Mouse (Mus musculus) forebrain, embryonic 10.5 days (tissue): ENCODE results near the gene Dpep2nb. TPM values are rescaled to one million over a fixed set of nuclear protein-coding genes. Genes with fewer than 3 reads are reported as not detected.
A peak's percentile ranks its signal among the peaks of the same experiment; 100 is the strongest.

Source experiments
- DNase-seq: peaks from one replicate; pipeline ENCODE4 v3.0.0-alpha.2; 2017; ENCODE audit warnings: low spot score; ENCODE audit errors: extremely low spot score
- H3K27ac ChIP-seq: fragments of 300-500 bp; sonication (generic); 2 replicates; pipeline ENCODE4 v1.5.1; 2016; ENCODE audit warnings: mild to moderate bottlenecking
- H3K27me3 ChIP-seq: fragments of 300-500 bp; sonication (generic); 2 replicates; pipeline ENCODE4 v1.6.1; 2016; ENCODE audit warnings: mild to moderate bottlenecking; ENCODE audit not compliant: poor library complexity, severe bottlenecking
- H3K36me3 ChIP-seq: fragments of 300-500 bp; sonication (generic); replicated peaks from 2 replicates; pipeline ENCODE4 v1.6.1; 2016; ENCODE audit warnings: mild to moderate bottlenecking, moderate library complexity
- H3K4me1 ChIP-seq: fragments of 300-500 bp; sonication (generic); 2 replicates; pipeline ENCODE4 v1.6.1; 2016
- H3K4me3 ChIP-seq: fragments of 300-500 bp; sonication (generic); 2 replicates; pipeline ENCODE4 v1.5.1; 2016; ENCODE audit warnings: mild to moderate bottlenecking, moderate library complexity
- H3K9me3 ChIP-seq: fragments of 300-500 bp; sonication (generic); 2 replicates; pipeline ENCODE4 v1.6.1; 2016; ENCODE audit warnings: mild to moderate bottlenecking, moderate library complexity
- WGBS: fragments of 180-500 bp; shearing (Covaris S2); methylation state at CpG from one replicate; pipeline ENCODE4 v1.1.7; 2016; 5-methylcytosine and 5-hydroxymethylcytosine counted together
- polyA plus RNA-seq: library from polyadenylated mRNA; unstranded; fragments of >200 nt; fragmentation: Nextera tagmentation; extraction: Ambion mirVana; gene quantifications from 2 replicates; pipeline ENCODE4 v1.2.1, GENCODE M21; 2016

The Dpep2nb gene
- polyA plus RNA-seq, 1 experiment from 2014 or later: not detected

DNA sequence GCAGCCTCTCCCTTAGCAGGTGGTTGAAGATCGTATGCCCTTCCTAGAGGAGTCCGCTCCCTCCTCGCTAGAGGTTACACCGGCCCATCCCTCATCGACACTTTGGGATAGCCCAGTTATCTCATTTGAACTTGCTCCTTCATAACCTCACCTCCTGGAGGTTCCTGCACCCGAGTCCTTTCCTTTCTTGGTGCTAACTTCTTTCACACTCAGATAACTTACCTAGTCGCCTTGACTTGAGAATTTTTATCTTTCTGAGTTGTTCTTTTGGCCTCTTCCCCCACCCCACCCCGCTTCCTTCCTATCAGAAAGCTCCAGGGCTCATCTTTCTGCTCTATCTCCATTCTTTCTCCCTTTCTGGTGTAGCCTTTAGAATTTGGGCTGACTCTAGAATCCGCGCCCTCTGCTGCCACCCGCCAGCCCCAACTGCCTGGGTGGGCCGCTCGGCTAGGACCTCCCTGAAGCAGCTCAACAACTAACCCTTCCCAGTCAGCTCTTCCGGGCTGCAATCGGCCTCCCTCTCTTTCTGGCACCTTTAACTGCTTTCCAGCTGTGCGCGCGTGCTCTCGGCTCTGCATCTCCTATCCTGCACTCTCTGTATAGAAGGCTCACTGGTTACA is 39.0 kb downstream of the Dpep2nb start:
- 8% methylated on average over 19 of the region's 19 CpGs for WGBS
- DNase-seq: peak; percentile 60
- H3K4me1 ChIP-seq: peaks cover 36% of the 10 kb centered on the region
- H3K9me3 ChIP-seq: no peaks in the 10 kb centered on the region
- H3K36me3 ChIP-seq: no peaks in the 10 kb centered on the region
- peaks cover 50% of the 10 kb centered on the region for H3K27me3 ChIP-seq
- H3K4me3 ChIP-seq: peak overlapping the region; percentile 70
- peak overlapping the region; percentile 48; the same call in 1 of the 2 replicates for H3K27ac ChIP-seq

DNA sequence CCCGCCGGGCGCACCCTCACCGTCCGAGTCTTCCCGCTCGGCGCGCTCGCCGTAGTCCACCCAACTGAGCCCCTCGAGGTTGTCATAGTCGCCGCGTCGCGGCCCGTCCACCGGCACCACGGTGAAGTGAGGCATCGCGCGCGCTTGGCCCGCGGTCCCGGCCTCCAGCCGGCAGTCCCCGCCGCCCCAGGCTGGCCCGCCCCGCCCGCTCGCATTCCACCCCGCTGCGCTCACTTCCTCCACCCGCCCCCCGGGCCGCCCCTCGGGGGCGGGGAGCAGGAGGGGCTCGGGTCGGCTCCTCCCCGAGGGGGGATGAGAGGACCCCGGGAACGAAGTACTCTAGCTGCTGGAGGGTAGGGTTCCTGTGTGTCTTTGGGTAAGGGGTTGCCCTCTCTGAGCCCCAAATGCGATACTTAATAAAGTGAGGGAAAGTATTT is 39.9 kb downstream of the Dpep2nb start, which contains the start of gene Slc12a4:
Gene Slc12a4 (minus strand): TSS at position 193 of the 437 bp plus-strand sequence.
- DNase-seq: peak; percentile 68
- Histone ChIP-seq H3K9me3 (no peaks in the 10 kb centered on the region), H3K4me3 (peak within 1 kb of the TSS; percentile 70), H3K4me1 (peaks cover 39% of the 10 kb centered on the region), H3K36me3 (no peaks in the 10 kb centered on the region), H3K27ac (peak within 1 kb of the TSS; percentile 84), H3K27me3 (peaks cover 50% of the 10 kb centered on the region)
- WGBS: under 1% methylated on average over 47 of the region's 47 CpGs

DNA sequence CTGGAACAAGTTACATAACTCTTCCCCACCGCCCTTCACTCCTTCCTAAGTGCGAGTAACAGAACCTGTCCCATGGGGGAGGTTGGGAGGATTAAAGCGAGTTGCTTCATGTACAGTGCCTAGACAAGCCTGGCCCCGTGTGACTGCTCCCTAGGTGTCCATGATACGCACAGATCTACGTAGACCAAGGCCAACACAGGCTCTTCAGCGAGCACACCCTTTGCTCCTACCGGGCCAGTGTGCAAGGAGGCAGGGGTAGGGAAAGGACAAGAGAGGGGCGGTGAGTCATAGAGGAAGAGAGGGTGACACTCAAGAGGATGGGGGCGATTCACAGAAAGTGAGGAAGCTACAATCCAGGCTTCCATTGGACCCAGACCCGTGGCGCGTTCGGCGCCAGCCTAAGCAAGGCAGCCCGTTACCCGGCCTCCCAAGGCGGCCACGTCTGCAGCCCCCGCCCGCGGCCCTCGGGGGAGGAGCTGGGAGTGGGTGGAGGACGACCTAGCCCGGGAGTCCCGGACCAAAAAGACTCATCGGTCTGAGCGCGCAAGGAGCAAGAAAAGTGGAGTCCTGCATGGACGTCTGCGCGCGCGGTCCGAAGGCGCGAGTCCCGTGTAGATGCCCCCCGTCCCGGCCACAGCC is 40.4 kb downstream of the Dpep2nb start:
- no peaks in the 10 kb centered on the region for H3K9me3 ChIP-seq
- H3K4me1 ChIP-seq: peaks cover 39% of the 10 kb centered on the region
- 4% methylated on average over 40 of the region's 40 CpGs for WGBS
- peak overlapping the region; percentile 70 for H3K4me3 ChIP-seq
- H3K27ac ChIP-seq: peak overlapping the region; percentile 84
- peak; percentile 32 for DNase-seq
- peaks cover 50% of the 10 kb centered on the region for H3K27me3 ChIP-seq
- H3K36me3 ChIP-seq: no peaks in the 10 kb centered on the region

DNA sequence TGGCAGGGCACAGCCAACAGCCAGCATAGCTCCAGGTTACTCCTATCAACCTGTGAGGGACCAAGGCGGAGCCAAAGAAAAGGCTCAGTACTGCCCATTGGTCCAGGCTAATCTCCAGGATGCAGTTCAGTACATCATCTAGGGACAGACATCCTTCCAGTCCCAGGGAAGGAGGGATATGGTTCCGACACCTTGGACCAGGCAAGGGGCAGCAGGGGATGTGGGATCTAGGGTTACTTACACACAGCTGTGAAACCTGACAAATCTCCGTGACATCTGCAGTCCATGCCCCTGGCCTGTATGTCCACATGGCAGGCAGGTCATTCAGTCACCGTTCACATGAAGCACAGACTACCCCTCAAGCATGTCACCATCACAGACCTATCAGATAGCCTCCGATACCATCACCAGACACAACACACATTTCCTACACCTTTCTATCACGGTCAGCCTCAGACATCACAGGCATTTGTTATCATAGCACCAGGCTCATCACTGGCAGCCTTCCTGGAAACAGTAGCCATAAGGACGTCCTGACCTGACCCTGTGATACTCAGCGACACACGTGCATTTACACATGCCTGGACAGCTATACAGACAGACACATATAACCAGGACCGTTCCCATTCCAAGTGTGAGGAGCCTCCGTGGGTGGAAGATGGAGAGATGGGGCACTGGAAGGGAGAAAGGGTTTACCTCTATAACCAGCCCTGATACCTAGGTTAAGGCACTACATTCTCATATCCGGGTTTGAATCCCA is 41.1 kb downstream of the Dpep2nb start:
- Histone ChIP-seq H3K9me3 (no peaks in the 10 kb centered on the region), H3K27me3 (peaks cover 50% of the 10 kb centered on the region), H3K36me3 (peaks cover 2% of the 10 kb centered on the region; the same call in 1 of the 2 replicates), H3K27ac (0 out of 2 replicates have a peak overlapping the region, but pooled peaks have one; percentile 84), H3K4me1 (peaks cover 39% of the 10 kb centered on the region), H3K4me3 (peak overlapping the region; percentile 70)
- whole genome bisulfite sequencing: 75% methylated on average over 12 of the region's 12 CpGs
- no peak for DNase-seq

DNA sequence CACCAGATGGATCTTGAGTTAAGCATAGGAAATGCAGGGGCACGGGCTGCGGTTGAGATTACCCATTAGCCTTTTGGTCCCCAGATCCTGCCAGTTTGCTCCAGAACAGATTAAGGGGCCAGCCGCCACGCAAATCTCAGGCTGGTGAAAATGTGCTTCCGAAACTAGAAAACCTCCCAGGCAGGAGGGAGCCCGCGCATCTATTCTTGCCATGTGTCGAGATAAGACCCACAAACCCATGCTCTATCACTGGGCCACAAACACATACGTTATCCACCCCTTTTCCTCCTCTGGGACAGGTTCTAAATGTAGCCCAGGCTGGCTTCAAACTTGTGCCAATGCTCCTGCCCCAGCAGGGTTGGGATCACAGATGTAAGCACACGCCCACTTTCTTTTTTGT is 44.2 kb downstream of the Dpep2nb start:
- DNase-seq: no peak
- Histone ChIP-seq H3K4me1 (peaks cover 31% of the 10 kb centered on the region), H3K36me3 (peaks cover 10% of the 10 kb centered on the region), H3K27me3 (peaks cover 29% of the 10 kb centered on the region), H3K4me3 (no peak overlapping the region), H3K27ac (no peak overlapping the region), H3K9me3 (no peaks in the 10 kb centered on the region)
- 89% methylated on average over 10 of the region's 10 CpGs for WGBS

DNA sequence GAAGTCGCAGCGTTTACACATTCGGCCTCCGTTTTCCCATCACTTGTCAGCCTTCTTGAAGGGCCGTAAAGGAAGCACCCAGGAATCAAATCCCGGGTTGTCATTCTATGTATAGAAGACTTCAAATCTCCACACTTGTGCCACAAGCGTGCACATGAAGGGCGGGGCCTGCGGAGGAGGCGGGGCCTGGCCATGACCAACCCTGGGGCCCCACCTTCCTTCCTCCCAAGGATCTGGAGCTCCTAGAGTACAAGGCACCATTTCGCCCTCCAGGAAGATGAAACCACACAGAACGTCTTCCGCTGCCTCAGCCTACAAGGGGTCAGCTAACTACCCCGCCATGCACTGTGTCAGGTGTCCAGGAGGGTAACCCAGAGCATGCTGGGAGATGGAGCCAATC is 44.7 kb downstream of the Dpep2nb start:
- peaks cover 24% of the 10 kb centered on the region for H3K27me3 ChIP-seq
- H3K9me3 ChIP-seq: no peaks in the 10 kb centered on the region
- no peak for DNase-seq
- no peak overlapping the region for H3K4me3 ChIP-seq
- peaks cover 10% of the 10 kb centered on the region for H3K36me3 ChIP-seq
- H3K27ac ChIP-seq: no peak overlapping the region
- H3K4me1 ChIP-seq: peaks cover 26% of the 10 kb centered on the region
- 79% methylated on average over 14 of the region's 14 CpGs for WGBS

DNA sequence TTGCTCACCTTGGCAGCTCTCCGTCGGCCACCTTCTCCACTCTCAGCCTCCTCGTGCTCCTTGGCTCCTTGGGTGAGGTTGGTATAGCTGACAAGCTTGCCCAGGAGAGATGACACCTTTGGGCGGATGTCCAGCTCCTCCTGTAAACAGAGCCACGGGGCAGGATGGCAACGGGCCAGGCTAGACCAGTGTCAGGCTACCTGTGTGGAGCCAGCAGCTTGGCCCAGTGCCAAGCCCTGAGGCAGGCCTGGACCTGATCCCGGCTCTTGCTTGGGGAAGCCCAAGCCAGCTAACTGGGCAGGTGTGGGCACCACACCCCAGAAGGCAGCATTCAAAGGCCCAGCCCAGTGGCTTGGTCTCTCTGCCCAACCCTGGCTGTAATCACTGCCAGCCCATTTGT is 46.4 kb downstream of the Dpep2nb start:
- no peak overlapping the region for H3K4me3 ChIP-seq
- no peaks in the 10 kb centered on the region for H3K9me3 ChIP-seq
- WGBS: 92% methylated on average over 7 of the region's 7 CpGs
- H3K27ac ChIP-seq: no peak overlapping the region
- no peak for DNase-seq
- peaks cover 7% of the 10 kb centered on the region for H3K27me3 ChIP-seq
- H3K36me3 ChIP-seq: peaks cover 17% of the 10 kb centered on the region
- peaks cover 9% of the 10 kb centered on the region for H3K4me1 ChIP-seq

DNA sequence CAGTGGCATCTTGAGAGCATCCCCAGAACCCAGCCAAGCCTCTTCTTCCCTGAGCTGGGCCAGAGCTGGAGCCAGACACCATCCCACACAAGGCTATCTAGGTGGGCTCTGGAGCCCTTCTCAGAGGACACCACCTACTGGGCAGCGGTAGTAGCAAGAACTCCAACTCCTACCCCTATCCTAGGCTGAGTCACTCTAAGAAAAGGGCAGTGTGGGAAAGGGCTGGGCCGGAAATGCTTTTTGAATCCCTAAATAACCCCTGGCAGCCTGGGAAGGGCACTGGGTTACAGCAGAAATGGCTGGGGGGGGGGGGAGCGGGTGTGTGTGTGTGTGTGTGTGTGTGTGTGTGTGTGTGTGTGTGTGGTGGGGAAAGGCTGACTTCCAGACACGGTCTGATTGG is 48.0 kb downstream of the Dpep2nb start:
- no peak overlapping the region for H3K4me3 ChIP-seq
- no peaks in the 10 kb centered on the region for H3K27me3 ChIP-seq
- DNase-seq: no peak
- H3K9me3 ChIP-seq: no peaks in the 10 kb centered on the region
- 75% methylated on average over 3 of the region's 4 CpGs for WGBS
- H3K36me3 ChIP-seq: peaks cover 26% of the 10 kb centered on the region
- no peak overlapping the region for H3K27ac ChIP-seq
- H3K4me1 ChIP-seq: 0 out of 2 replicates have a peak, but pooled peaks cover 3% of the 10 kb centered on the region

DNA sequence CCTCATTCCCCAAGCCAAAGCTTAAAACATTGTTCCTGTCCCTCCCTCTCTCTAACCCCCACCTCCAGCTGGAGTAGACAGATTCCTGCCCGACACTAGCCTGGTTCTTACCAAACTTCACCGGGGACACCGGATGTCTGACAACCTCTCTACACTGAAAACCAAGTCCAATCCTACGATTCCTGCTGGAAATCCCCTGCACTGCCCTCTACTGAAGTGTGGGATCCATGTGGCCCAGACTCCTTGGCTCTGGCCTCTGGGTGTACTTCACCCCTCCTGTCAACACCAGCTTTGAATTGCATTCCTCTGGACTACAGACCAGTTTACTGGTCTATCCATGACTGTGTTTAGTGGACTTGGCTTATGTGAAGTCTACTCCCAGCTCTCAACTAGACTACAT is 49.2 kb downstream of the Dpep2nb start:
- Histone ChIP-seq H3K9me3 (no peaks in the 10 kb centered on the region), H3K4me3 (no peak overlapping the region), H3K4me1 (peaks cover 6% of the 10 kb centered on the region), H3K36me3 (peaks cover 26% of the 10 kb centered on the region), H3K27ac (no peak overlapping the region), H3K27me3 (no peaks in the 10 kb centered on the region)
- no peak for DNase-seq
- 91% methylated on average over 4 of the region's 4 CpGs for WGBS

DNA sequence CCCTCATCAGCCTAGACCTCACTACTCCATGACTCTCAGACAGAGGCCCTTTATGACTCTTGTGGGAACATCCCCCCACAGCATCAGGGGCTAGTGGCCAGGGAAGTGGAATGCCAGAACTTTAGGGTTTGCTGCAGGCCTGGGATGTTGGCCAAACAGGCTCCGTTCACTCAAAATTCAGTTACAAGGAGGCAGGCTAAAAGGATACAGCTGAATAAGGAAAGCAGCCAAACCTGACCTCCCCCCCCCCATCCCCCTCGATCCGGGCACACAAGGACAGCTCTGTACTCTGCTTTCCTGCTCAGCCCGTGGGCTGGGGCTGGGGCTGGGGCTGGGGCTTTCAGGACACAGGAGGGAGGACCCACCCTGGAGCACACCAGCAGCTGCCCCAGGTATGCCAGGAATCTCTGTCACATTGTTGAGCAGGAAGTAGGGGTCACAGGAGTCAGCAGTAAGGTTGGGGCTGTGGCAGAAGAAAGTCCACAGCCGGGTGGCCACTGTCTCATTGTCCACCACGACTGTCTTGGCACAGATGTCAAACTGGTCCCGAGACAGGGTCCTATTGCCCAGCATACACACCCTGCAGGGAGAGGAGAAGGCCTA is 54.6 kb downstream of the Dpep2nb start:
- Histone ChIP-seq H3K4me3 (no peak overlapping the region), H3K9me3 (no peaks in the 10 kb centered on the region), H3K27ac (0 out of 2 replicates have a peak overlapping the region, but pooled peaks have one; percentile 13), H3K36me3 (peaks cover 69% of the 10 kb centered on the region), H3K4me1 (peaks cover 14% of the 10 kb centered on the region), H3K27me3 (no peaks in the 10 kb centered on the region)
- 57% methylated on average over 7 of the region's 7 CpGs for WGBS
- no peak for DNase-seq

DNA sequence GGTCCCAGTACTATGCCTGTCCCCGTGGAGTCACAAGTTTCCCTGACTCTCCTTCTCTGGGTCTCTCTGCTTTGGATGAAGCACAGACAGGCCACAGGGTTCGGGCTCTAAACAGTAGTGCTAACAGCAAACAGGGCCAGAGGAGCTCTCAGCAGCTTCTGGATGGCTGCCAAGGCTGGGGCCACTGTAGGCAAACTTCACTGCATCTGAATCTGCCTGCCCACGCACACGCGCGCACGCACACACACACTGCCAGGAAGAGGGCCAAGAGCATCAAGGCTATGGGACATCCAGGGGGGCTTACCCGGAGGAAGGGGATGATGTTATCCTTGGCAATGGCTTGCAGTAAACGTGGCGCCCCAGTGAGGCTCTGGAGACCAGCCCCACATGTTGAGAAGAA is 56.4 kb downstream of the Dpep2nb start:
- no peaks in the 10 kb centered on the region for H3K27me3 ChIP-seq
- no peaks in the 10 kb centered on the region for H3K9me3 ChIP-seq
- no peak overlapping the region for H3K27ac ChIP-seq
- H3K4me3 ChIP-seq: no peak overlapping the region
- peaks cover 14% of the 10 kb centered on the region for H3K4me1 ChIP-seq
- WGBS: 91% methylated on average over 10 of the region's 10 CpGs
- DNase-seq: no peak
- peaks cover 78% of the 10 kb centered on the region for H3K36me3 ChIP-seq
